Mouse (Mus musculus) liver, embryonic 18 days (tissue): ENCODE results near the gene Ccdc47. TPM values are rescaled to one million over a fixed set of nuclear protein-coding genes. Genes with fewer than 3 reads are reported as not detected.

Source experiments
- polyA plus RNA-seq: library from polyadenylated mRNA; depleted of rRNA; stranded (reverse); fragments of >200 nt; gene quantifications from 2 replicates; pipeline ENCODE4 v1.2.3, GENCODE M21; 2012; rRNA removed

Ccdc47 gene
- polyA plus RNA-seq = 24.5 and 27.0 TPM in 2 replicates

GRCm38 (mm10) chr11:106215927-106216729 lies at the start of gene Ccdc47:
Gene Ccdc47 (minus strand): TSS chr11:106216344.

GRCm38 (mm10) chr11:106255685-106256451 lies 39.7 kb upstream of the Ccdc47 start, which contains the start of the genes Ftsj3 and Psmc5:
Gene Ftsj3 (minus strand): TSS chr11:106256079.
Gene Psmc5 (plus strand): TSS chr11:106256154.

GRCm38 (mm10) chr11:106216730-106217490 lies 766 bp upstream of the Ccdc47 start, which contains the start of gene Ddx42:
Gene Ddx42 (plus strand): TSS chr11:106216926.

GRCm38 (mm10) chr11:106202123-106202465 lies 14.1 kb downstream of the Ccdc47 start, which contains the start of gene Strada:
Gene Strada (minus strand): TSS chr11:106202168.

GRCm38 (mm10) chr11:106160841-106161721 lies 55.1 kb downstream of the Ccdc47 start, which contains the start of the genes Gm10840 and Limd2:
Gene Gm10840 (plus strand): TSS chr11:106160850.
Gene Limd2 (minus strand): TSS chr11:106160860.

Other genes with a start within 250 kb of the Ccdc47 start
- gene Ace, start 248.4 kb downstream of the Ccdc47 start, polyA plus RNA-seq = 0.09 and 0.46 TPM in 2 replicates
- gene Ace3, start 221.7 kb downstream of the Ccdc47 start, polyA plus RNA-seq = not detected in 2 replicates
- gene Kcnh6, start 208.2 kb downstream of the Ccdc47 start, polyA plus RNA-seq = 0.01 and 0.03 TPM in 2 replicates
- gene Dcaf7, start 179.5 kb downstream of the Ccdc47 start, polyA plus RNA-seq = 12.6 and 16.4 TPM in 2 replicates
- 8.7 and 9.4 TPM in 2 replicates for gene Taco1, start 150.3 kb downstream of the Ccdc47 start, polyA plus RNA-seq
- gene Map3k3, start 131.7 kb downstream of the Ccdc47 start, polyA plus RNA-seq = 9.5 and 10.2 TPM in 2 replicates
- not detected in 2 replicates for gene Gm10840, start 55.5 kb downstream of the Ccdc47 start, polyA plus RNA-seq
- 39.4 and 40.4 TPM in 2 replicates for gene Limd2, start 55.5 kb downstream of the Ccdc47 start, polyA plus RNA-seq
- gene Strada, start 14.2 kb downstream of the Ccdc47 start, polyA plus RNA-seq = 6.9 and 7.0 TPM in 2 replicates
- 11.9 and 13.5 TPM in 2 replicates for gene Ddx42, start 582 bp upstream of the Ccdc47 start, polyA plus RNA-seq
- 15.5 and 16.4 TPM in 2 replicates for gene Ftsj3, start 39.7 kb upstream of the Ccdc47 start, polyA plus RNA-seq
- gene Psmc5, start 39.8 kb upstream of the Ccdc47 start, polyA plus RNA-seq = 60.5 and 63.5 TPM in 2 replicates
- gene Smarcd2, start 56.6 kb upstream of the Ccdc47 start, polyA plus RNA-seq = 35.1 and 37.9 TPM in 2 replicates
- 0.11 and 0.13 TPM in 2 replicates for gene Tcam1, start 60.3 kb upstream of the Ccdc47 start, polyA plus RNA-seq
- 0.07 and 0.08 TPM in 2 replicates for gene Gh, start 85.5 kb upstream of the Ccdc47 start, polyA plus RNA-seq
- gene Cd79b, start 98.4 kb upstream of the Ccdc47 start, polyA plus RNA-seq = 14.8 and 21.6 TPM in 2 replicates
- gene Scn4a, start 136.9 kb upstream of the Ccdc47 start, polyA plus RNA-seq = 0.06 TPM in 2 replicates
- gene Prr29, start 149.1 kb upstream of the Ccdc47 start, polyA plus RNA-seq = not detected in 2 replicates
- 17.5 and 19.2 TPM in 2 replicates for gene Icam2, start 171.7 kb upstream of the Ccdc47 start, polyA plus RNA-seq